Mouse (Mus musculus) MEL (cell line): Measurements from ENCODE around the gene Fv1.

ENCODE experiments used
- CTCF ChIP-seq, 3 experiments: IDR thresholded peaks in 2 of 3; conservative IDR thresholded peaks in 1 of 3; 2 replicates each; pipeline ENCODE4 v1.5.1; 2011 to 2012; ENCODE audit warnings: low read length in 3 of 3, low read depth in 2 of 3, mild to moderate bottlenecking in 2 of 3, improper control_type of control experiment in 1 of 3, inconsistent platforms in 1 of 3, mixed read lengths in 1 of 3, moderate library complexity in 1 of 3; ENCODE audit not compliant: control insufficient read depth in 1 of 3, insufficient read depth in 1 of 3, poor library complexity in 1 of 3, severe bottlenecking in 1 of 3
- GATA1 ChIP-seq: IDR thresholded peaks from 2 replicates; pipeline ENCODE4 v1.6.1; 2011; ENCODE audit warnings: low read depth, low read length, improper control_type of control experiment
- MAFK ChIP-seq: IDR thresholded peaks from 2 replicates; pipeline ENCODE4 v1.6.1; 2011; ENCODE audit warnings: low read depth, mild to moderate bottlenecking, low read length, improper control_type of control experiment, borderline replicate concordance
- MAZ ChIP-seq: IDR thresholded peaks from 2 replicates; pipeline ENCODE4 v1.6.1; 2012; ENCODE audit warnings: low read depth, mild to moderate bottlenecking, inconsistent platforms, low read length, improper control_type of control experiment
- POLR2A ChIP-seq, 2 experiments: IDR thresholded peaks; 2 replicates each; pipeline ENCODE4 v1.6.1; 2011 to 2012; ENCODE audit warnings: low read length in 2 of 2, mild to moderate bottlenecking in 2 of 2, control low read depth in 1 of 2, improper control_type of control experiment in 1 of 2, low read depth in 1 of 2, moderate library complexity in 1 of 2; ENCODE audit not compliant: control insufficient read depth in 1 of 2, insufficient read depth in 1 of 2, poor library complexity in 1 of 2
- POLR2AphosphoS2 ChIP-seq: IDR thresholded peaks from 2 replicates; pipeline ENCODE4 v1.6.1; 2011; ENCODE audit warnings: low read length, improper control_type of control experiment
- RCOR1 ChIP-seq: IDR thresholded peaks from 2 replicates; pipeline ENCODE4 v1.6.1; 2012; ENCODE audit warnings: low read depth, mild to moderate bottlenecking, inconsistent platforms, low read length, improper control_type of control experiment
- TBP ChIP-seq: IDR thresholded peaks from 2 replicates; pipeline ENCODE4 v1.8.0; 2011; ENCODE audit warnings: low read depth, low read length, improper control_type of control experiment
- USF2 ChIP-seq, 2 experiments: IDR thresholded peaks; 2 replicates each; pipeline ENCODE4 v1.6.1; 2011 to 2012; ENCODE audit warnings: improper control_type of control experiment in 2 of 2, low read length in 2 of 2, borderline replicate concordance in 1 of 2, inconsistent platforms in 1 of 2, low read depth in 1 of 2, mild to moderate bottlenecking in 1 of 2; ENCODE audit not compliant: insufficient read depth in 1 of 2

- no peak for TF ChIP-seq CTCF (IDR thresholded peaks at IDR 0.05 in 2 of 3, conservative IDR thresholded peaks at IDR 0.05 in 1 of 3; ENCODE audit: control insufficient read depth in 1 of 3, insufficient read depth in 1 of 3, low read depth in 2 of 3, low read length in 3 of 3, poor library complexity in 1 of 3, severe bottlenecking in 1 of 3)
- peak; percentile 86 for TF ChIP-seq TBP
- no peak for TF ChIP-seq MAFK
- TF ChIP-seq GATA1, result no peak
- TF ChIP-seq POLR2AphosphoS2, result no peak; the same call in 1 of the 2 replicates
- peak in 1 of 2 experiments; percentile 78; a peak in 3 of 4 replicates for TF ChIP-seq POLR2A (IDR thresholded peaks at IDR 0.05; ENCODE audit: control insufficient read depth in 1 of 2, insufficient read depth in 1 of 2, low read depth in 1 of 2, low read length in 2 of 2, poor library complexity in 1 of 2)
- no peak for TF ChIP-seq MAZ
- no peak for TF ChIP-seq RCOR1
- TF ChIP-seq USF2 (IDR thresholded peaks at IDR 0.05; ENCODE audit: borderline replicate concordance in 1 of 2, insufficient read depth in 1 of 2, low read depth in 1 of 2, low read length in 2 of 2), result no peak
Measured at GRCm38 (mm10) chr4:147868450-147869031, at the start of gene Fv1, which contains the start of gene Miip.
